Mouse (Mus musculus) gastrocnemius, postnatal 4 days (tissue): ENCODE data around the gene Fate1. TPM values are rescaled to one million over a fixed set of nuclear protein-coding genes. Genes with fewer than 3 reads are reported as not detected.
"Not testable (repeated sequence)": the region's sequence is repeated elsewhere in the genome, so short reads cannot be mapped to it uniquely, and the experiment has no call there.

Source experiments
- DNase-seq, 2 experiments: peaks; one replicate each; pipeline ENCODE4 v3.0.0; 2021 to 2022; ENCODE audit warnings: low spot score in 2 of 2, mixed read lengths in 2 of 2
- long read RNA-seq, 2 experiments: library from polyadenylated mRNA; stranded (forward); transcript quantifications; one replicate each; pipeline ENCODE4 v2.0.0; 2021
- total RNA-seq, 2 experiments: library from RNA; stranded (reverse); gene quantifications; 2 replicates each; pipeline ENCODE4 v1.2.3; 2021

Fate1 gene
- under 1 TPM; 0.41 to 0.52 TPM for total RNA-seq
- long read RNA-seq, experiment 1 = 0 reads
- long read RNA-seq, experiment 2 = 0 reads

- no peak for DNase-seq
These were observed at the start of gene Fate1 for GRCm38 (mm10) chrX:71972686-71973085. Gene Fate1, plus strand, starts transcription at chrX:71972986.

DNA sequence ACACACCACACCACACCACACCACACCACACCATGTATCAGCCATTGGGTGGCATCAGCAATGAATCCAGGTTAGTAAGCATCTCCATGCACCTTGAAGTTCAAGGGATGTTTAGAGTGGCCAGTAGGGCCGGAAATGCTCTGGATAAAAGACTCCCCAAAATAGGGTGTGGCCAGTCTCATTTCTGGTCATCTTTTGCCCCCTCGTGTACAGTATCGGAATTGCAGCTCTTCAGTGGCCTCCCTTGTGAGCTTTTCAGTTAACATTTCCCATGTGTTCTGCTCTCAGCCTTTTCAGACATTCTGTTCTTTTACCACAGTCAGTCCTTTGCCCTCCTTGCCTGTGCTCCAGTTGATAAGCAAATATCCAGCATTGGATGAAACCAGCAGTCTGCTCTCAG, 26.2 kb upstream of the Fate1 start:
- DNase-seq = peak in 1 of 2 experiments; percentile 34

- DNase-seq = no peak
These were observed 14.4 kb upstream of the Fate1 start for GRCm38 (mm10) chrX:71958366-71958765.

DNA sequence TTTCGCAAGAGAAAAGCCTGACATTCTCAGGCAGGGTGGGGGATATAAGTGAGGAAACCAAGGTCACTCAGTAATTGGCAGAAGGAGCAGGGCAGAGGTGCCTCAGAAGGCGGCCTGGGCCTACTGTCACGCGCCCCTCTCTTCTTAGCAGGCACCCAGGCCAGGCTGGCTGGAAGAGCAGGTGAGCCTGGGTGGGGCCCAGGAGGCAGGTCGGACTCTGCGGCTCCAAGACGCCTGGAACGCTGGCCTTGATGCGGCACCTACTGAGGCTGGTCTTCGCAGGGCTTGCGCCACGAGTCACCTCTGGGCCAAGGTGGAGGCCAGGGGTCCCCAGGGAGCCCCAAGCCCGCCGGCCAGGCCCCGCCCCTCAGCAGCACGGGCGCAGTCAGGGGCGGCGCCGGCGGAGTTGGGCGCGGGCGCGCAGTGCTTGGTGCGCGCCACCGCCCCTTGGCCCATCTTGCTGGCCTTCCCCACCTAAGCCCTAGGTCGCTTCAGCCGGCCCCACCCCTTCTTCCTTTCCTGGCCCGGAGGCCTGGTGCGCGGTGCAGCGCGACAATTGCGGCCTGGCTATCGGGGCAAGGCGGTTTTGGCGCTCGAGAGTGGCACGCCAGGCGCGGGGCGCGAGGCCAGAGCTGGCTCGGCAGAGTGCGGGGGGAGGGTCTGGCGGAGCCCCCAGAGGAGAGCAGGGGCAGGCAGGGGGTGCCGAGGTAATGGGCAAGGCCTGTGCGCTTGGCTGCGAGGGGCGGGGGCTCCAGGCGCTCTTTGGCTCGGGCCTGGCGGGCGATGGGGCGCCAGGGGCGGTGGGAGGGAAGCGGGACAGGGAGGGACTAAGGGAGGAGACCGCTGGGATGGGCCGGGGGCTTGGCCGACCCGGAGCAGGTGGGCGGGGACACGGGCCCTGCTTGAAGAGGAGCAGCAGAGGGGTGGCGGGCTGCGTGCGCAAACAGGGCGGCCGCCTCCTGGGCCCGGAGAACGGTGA, 10.4 kb upstream of the Fate1 start, which contains the start of gene Prrg3:
Gene Prrg3, plus strand, starts transcription at position 552 of the 979 bp plus-strand sequence.
- peak; percentile 62 to 74 for DNase-seq

DNA sequence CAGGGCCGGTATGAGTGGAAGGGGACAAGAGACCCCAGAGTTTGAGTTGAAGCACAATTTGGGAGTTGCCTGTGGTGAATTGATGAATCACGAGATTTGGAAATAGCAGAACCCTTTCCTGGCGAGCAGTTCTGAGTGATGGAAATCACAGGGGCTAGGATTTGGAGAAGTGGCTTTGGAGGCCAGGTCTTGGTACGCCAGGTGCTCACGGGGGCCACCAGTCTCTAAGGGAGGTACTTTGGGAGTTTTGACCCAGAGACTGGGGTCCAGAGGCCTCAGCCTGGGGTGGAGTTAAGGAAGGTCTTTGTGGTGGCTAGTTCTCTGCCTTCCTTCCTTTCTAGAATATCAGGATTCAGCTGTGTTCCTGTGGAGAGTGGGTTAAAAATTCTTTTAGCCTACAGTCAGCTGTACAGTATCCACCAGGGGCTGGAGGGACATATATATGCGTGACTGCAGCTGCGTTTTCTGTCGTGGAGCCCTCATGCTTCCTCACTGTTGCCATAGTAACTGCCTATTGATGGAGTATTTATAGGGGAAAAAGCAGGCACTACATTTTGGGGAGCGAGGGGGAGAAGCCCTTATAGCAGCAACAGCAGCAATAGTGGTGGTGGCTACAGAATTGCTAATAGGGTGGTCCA, 9.4 kb upstream of the Fate1 start:
- DNase-seq = no peak

GRCm38 (mm10) chrX:71968216-71968615, 4.6 kb upstream of the Fate1 start:
- no peak for DNase-seq

- DNase-seq = no peak
These were observed 4.0 kb upstream of the Fate1 start for GRCm38 (mm10) chrX:71968816-71969215.

GRCm38 (mm10) chrX:71971325-71971724, 1.5 kb upstream of the Fate1 start:
- DNase-seq = no peak

- not testable (repeated sequence) for DNase-seq
These were observed 4.9 kb downstream of the Fate1 start for GRCm38 (mm10) chrX:71977681-71978080.

- no peak for DNase-seq
These were observed 7.7 kb downstream of the Fate1 start for GRCm38 (mm10) chrX:71980443-71980842.

DNA sequence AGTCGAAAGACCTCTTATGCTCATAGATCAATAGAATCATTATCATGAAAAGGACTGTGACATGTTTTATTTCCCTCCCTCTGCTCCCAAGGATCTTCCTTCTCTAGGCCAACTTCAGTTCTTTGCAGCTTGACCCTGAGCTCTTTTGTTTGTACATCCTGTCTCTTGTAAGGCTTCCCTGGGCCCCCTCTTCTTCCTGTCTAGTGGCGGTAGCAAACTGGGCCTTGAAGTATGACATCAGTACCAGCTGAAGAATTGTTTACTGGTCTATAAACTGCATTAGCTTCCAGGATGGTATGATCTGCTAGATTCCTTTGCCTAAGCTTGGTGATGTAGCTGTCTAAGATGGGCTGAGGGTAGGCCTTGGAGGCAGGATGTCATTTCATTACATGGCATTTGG, 8.5 kb downstream of the Fate1 start:
- DNase-seq = no peak

DNA sequence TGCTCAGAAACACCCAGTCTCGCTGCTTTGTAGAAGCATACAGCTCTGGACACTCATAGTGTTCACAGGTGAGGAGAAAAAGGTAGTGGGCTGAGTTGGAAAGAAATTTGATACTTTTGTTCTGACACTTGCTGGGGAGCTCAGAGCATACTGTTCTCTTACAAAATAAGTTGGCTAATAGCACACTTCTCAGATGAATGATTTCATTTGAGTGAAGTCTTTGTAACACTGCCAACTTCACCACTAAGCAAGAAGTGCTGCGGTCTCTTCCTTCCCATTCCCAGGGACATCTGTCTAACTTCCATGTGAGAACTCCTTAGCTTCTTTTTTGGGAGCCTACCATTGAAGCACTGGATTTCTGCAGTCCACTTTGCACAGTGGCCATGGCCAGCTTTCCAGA, 10.4 kb downstream of the Fate1 start:
- DNase-seq = no peak

GRCm38 (mm10) chrX:71983775-71984174, 11.0 kb downstream of the Fate1 start:
- peak in 1 of 2 experiments; percentile 12 for DNase-seq

- no peak for DNase-seq
These were observed 18.8 kb downstream of the Fate1 start, which contains the start of gene Cnga2 for GRCm38 (mm10) chrX:71991549-71991948. Gene Cnga2, plus strand, starts transcription at chrX:71991849.

- no peak for DNase-seq
These were observed 23.2 kb downstream of the Fate1 start for GRCm38 (mm10) chrX:71995972-71996371.

GRCm38 (mm10) chrX:72009930-72010329, 37.1 kb downstream of the Fate1 start:
- DNase-seq = no peak

DNA sequence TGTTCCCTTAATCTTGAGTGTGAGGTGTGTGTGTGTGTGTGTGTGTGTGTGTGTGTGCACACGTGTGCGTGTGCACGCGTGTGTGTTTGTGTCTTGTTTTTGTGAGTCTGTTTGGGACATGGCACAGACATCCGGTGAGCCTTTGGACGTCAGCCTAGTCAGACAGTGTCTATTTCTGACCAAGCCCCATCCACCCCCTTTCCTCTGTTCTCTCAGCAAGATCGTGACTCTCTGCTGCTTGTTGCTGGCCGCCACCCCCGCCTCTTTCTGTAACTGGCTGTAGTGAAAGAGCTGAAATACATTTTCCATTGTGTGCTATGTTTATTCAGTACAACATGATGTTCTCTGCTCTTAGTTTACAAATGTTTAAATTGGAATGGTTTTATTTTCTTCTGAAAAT, 39.5 kb downstream of the Fate1 start:
- peak in 1 of 2 experiments; percentile 12 for DNase-seq

GRCm38 (mm10) chrX:72012804-72013203, 40.0 kb downstream of the Fate1 start:
- peak in 1 of 2 experiments; percentile 16 for DNase-seq

DNA sequence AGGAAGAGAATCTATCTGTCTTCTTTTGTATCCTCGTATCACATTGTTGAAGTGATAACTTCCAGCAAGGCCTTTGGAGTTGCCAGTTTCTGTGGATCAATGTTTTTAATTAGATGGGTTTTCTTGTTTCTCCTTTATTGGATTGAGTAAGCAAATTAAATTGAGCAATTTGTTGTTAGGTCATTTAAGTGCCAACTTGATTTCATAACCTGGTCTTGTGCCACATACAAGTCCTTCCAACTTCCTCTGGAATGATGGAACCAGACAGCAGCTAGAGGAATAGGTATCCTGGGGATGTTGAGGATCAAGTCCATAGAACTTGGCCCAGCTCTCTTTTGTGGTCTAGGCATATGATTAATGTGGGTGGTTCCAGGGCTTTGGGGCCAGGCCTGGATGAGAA, 49.5 kb downstream of the Fate1 start:
- DNase-seq = no peak

DNA sequence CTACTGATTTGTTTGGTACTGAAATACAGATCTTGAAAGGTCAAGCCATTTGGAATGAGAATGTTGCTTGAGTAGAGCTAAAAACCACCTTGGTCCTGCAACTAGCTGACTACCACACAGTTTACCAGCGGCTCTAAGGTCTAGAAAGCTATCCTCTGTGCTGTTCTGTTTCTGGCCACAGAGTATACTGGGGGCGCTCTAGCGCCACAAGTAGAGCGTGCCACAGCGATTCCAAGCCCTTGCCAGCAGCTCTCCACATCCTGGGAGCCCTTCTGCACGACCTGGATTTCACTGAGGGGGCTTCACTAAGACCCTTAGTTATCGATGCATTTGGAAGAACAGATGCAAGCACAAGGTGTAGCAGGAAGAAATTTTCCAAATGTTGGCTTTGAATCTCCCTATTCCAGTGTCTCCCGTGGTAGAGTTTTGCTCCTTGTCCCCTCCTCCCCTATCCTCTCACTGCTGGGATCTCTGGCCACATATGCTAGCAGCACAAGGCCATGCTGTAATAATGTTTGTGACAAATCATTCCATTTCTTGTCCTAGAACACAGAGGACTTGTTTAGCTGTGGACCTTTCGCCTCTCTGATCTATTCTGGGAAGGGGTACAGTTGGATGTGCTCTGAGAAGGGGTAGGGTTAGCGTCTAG, 50.1 kb downstream of the Fate1 start:
- peak in 1 of 2 experiments; percentile 22 for DNase-seq

DNA sequence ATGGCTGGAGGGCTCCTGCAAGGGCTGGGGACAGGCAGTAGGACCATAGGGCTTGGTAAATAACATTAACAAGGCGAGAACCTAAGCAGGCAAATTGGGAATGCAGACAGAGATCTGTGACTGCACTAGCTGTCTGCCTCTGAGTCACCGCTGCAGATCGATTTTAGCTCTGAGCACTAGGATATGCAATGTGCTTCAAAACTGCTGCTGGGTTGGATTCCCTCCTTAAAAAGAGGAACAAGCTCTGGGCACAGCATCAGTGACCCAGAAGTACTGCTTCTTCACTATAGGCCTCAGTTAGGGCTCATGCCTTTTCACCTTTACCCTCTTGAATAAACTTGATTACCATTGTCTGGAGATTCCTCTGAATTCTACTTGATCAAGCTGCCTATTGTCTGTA, 50.8 kb downstream of the Fate1 start:
- DNase-seq = no peak
